Mouse (Mus musculus) kidney, postnatal 36 days (tissue): Measurements from ENCODE around the gene Col19a1.

Experiments used
- DNase-seq, 2 experiments: peaks; one replicate each; pipeline ENCODE4 v3.0.0; 2021 to 2022; ENCODE audit warnings: mixed read lengths in 2 of 2

The Col19a1 gene

DNA sequence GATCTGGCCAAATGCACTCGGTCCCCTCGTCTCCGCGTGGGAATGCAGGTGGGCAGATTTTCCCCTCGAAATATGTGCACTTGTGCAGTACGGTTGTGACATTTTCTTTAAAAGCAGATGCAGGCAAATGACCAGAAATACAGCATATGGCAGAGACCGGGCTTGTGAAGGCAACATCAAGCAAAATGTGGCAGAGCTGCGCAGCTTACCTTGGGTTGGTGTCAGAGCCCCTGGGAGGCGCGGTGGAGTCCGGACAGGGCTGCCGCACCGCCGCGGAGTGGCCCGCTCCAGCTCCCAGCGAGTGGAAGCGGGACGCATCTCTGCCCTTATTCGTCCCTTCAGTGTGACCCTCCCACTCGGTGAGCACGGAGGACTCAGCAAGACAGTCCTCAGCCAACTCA lies at the start of gene Col19a1:
Col19a1 (minus strand) TSS at position 332 of the 401 bp plus-strand sequence.
- DNase-seq: no peak

DNA sequence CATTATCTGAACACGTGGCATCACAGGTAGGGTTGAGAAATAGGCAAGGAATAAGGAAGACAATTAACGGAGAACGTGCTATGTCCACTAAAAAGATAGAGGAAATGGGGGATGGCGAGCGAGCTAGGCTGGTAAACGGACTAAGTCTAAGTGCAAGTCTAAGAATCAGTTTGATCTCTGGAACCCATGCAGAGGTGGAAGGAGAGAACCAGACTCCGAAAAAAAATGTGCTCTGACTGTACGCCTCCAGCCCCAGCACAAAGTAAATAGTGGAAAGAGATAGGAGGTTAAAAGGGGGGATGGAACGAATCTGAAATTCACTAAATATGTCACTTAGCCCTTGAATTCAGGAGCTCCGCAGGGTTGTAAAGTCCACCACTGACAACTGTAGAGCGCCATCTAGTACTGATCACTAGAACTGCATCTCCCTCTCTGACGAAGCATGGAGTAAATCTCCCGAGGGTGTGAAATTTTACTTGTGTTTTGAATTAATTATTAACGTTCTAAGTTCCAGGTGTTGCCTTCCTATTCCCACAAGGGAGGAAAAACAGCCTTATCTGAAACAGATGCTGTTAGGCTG lies 46.4 kb upstream of the Col19a1 start:
- DNase-seq: peak; percentile 3 to 14

DNA sequence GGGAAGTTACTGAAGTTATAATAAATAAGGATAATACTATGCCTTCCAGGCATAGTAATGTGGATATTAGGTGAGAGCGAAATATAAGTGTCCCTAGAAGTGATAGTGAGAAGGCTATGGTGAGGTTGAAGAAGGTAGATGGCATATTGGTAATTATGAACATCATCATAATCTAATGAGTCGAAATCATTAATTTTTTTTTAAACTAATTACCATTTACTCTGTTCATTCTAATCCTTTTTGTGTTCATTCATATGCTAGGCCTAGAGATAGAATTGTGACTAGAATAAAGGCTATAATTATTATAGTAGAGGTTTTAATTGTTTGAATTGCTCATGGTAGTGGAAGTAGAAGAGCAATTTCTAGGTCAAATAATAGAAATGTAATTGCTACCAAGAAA lies 25.3 kb upstream of the Col19a1 start:
- peak; percentile 49 to 56 for DNase-seq

DNA sequence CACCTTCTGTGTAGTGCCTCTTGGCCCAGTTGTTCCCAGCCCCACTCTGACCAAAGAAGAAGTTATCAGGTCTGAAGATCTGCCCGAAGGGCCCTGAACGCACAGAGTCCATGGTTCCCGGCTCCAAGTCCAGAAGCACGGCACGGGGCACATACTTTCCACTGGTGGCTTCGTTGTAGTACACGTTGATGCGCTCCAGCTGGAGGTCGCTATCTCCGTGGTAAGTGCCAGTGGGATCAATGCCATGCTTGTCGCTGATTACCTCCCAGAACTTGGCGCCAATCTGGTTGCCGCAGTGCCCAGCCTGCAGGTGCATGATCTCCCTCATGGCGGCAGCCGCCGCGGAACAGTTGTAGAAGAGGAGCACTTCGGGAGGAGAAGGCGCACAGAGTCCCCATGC lies 7.8 kb upstream of the Col19a1 start:
- DNase-seq: no peak

DNA sequence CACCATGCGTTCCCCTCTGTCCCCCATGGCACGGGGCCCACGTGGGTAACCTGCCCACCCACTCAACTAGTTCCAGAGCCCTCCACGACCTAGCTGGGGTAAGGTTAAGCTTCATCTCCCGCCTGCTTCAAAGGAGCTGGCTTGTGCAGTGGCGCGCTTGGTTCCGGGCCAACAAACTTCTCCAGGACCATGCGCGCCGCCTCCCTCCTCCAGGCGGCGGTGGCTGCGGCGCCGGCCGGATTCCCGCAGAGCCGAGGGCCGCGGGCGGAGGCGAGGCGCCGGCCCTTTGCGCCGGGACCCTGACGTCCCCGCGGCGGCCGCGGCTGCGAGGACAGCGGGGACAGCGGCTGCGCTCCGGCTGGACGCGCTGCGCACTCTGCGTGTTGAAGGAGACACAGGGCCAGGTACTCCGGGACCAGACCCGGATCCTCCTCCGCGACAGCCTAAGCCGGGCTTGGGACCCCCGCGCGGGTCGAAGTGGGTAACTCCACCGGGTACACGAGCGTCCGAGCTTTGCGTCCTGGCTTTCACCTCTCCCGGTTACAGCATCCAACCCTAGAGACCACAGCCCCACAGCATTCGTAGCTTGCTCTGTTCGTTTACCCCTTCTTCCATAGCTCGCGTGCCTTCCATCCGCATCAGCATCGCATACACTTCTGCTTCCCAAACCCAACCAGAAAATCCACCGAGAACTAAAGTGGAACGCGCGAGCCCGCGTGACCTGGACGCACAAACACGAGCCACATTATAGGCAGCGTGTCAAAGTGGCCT lies 717 bp downstream of the Col19a1 start:
- peak in 1 of 2 experiments; percentile 24 for DNase-seq

DNA sequence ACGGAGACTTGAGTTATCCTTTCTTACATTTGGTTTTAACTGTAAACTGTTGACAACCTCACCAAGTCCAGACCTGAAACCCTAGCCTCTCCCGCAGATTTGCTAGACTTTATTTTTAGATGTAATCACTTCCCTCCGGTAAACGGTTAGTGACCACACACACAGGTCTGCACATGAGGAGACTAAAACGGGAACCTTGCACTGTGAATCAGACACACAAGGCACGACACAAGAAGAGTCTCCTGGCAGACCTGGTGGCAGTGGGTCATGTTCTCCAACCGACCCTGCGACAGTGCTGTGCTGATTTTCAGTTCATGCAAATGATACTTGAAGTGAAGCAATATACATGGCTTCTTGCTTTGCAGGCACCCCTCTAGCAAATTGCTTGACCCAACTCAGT lies 14.7 kb downstream of the Col19a1 start:
- DNase-seq: no peak

DNA sequence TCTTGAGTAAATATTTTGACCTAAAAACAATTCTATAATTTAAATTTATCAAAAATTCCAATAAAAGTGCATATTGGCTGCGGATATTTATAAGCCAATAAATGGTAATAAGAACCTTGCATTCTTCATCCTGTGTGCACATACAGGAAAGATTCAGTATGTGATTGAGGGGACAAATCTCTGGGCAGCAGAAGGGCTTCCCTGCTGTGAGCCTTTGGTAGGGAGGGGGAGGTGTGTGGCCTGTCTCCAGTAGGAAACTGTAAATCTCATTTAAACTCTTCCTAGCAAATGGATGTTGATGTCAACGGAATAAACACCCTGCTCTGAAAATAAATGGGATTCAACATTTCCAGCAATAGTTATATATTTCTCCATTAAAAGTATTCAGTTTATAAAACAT lies 23.2 kb downstream of the Col19a1 start:
- no peak for DNase-seq

DNA sequence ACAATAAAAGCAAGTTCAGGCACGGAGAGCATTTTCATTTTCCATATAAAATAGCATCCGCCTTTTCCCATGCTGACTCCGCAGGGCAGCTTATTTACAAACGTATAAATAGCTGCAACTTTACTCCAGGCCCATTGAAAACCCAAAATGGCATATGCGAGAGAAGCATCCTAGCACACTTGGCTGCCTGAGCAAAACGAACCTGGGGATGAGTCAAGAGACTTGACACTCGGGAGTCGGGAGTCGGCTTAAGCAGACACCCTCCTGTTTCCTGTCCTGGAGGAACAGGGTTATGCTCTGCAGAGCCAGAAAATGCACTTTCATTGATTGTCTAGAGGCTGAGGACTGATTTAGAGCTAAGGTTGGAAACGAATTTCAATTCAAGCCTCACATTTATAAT lies 29.3 kb downstream of the Col19a1 start:
- DNase-seq: no peak

DNA sequence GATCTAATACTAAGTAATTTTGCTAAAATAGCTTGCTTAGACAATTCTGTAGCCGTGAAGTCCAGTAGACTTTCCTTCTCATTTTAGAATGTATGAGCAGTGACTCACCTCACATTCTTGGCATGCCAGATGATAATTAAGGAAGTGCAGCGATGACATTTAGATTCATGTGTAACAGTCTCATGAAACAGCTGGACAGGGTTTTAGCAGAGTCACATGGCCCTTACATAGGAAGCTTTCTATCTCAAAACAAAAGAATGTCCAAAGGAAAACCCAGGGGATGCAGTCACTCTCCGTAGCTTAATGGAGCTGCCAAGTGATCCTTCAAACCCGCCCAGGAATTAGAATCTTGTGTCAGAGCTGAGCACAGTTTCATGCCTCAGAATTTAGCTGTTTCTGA lies 33.8 kb downstream of the Col19a1 start:
- DNase-seq: peak in 1 of 2 experiments; percentile 24

DNA sequence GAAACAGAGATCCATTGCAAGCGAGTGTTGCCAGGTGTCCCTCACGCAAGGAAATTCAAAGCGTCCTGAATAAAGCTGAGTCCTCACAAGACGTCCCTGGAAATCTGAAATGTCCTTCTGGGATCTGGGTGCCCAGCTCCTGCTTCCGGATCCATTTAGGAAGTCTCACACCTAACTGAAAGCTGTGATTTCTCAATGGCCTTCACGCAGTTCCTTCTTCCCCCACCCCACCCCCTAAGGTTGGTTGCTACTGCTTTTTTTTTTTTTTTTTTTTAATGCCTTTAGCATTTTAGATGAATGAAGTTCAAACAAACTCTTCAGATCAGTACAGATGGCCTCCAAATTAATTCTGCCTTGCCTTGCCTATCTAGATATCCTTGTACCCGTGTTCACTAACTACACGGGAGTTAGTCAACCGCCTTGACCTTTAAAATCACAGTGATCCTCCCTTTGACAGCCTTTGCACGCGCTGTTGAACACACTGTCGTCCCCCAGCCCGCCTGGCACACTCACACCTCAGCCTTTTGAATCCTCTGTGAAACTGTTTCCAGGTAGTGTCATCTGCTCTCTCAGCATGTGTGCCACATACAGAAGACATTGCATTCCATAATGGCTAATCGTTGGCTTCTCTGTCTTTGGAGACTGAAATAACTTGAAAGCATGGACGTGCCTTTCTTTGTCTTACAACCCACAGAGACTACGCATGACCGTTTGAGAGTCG lies 36.6 kb downstream of the Col19a1 start:
- no peak for DNase-seq

DNA sequence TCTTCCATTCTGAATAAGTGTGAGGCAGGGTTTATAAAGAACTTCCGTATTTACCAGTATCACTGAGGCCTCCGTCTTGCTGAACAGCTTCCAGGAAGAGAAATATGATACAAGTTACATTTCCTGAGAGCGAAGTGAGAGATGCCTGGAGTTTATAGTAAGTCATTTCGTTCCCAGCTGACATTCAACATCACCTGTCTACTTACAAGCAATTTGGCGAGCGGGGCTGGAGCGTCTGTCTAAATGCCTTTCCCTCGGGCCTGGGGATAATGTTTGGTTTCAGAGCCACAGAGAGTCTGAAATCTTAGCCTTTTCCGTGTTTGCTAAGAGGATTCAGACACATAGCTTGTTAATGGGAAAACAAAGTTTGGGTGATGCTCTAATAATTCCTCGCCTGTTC lies 37.2 kb downstream of the Col19a1 start:
- no peak for DNase-seq

DNA sequence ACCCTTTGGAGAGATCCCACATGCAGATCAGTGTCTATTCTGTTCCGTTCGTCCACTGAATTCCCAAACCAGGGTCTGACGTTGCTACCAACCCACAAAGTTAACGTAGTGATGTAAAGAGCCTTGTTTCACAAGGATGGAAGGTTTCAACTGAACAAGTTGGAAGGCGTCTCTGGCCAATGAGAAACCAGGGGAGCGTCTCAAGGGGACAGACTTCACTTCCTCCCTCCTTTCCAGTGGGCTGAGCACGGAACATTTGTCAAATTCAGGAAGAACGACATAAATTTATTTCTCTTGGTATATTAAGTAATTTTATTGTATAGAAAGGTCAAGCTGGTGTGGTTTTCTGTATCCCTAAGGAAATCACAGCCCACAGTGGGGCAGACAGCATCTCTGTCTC lies 38.2 kb downstream of the Col19a1 start:
- no peak for DNase-seq

DNA sequence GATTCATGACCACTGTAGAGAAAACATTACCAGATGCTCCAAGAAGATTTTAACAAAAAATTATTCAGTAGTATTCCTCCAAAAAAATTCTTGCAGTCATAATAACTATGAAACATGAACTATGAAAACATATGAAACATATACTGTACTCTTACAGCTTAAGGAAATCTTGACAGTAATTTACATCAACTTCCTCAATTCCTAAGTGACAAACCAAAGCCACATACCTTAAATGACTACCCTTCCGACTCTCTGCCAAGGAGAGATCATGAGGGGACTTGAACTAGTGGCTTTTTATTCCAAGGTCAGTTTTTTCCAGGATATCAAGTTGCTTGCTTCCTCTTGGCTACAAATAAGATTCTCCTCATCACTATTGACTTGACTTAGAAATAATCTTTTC lies 39.7 kb downstream of the Col19a1 start:
- no peak for DNase-seq

DNA sequence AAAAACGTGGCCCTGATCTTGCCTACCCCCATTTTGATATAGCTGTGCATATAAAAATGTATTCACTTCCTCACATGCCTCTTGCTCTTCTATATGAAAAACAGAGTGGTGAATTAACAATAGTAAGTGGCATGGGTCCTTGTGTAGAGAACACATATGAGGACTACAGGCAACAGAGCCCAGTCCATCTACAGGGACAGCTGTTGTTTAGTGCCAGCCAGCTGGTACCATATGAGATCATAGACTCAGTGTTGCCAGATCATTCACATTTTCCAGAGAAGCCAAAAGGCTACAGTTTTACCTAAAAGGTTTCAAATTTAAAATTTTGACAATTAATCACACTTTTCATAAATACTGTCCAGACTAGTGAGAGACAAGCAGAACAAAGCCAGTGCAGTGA lies 47.4 kb downstream of the Col19a1 start:
- no peak for DNase-seq

DNA sequence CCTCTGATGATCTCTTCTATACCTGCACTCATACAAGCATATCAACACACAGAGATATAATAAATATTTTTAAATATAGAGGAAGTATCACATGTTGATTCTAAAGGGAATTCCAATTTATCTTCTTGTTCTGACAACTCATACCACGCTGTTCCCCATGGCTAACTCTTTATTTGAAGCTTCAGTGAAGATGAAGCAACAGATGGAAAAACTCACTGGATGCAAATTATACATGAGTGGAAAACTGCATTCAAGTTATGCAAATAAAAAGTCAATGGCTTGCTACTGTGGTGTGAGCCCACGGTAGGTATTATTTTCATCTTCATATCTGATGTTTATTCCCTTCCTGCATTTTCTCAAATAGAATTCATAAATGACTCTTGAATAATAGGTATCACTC lies 60.1 kb downstream of the Col19a1 start:
- DNase-seq: no peak

DNA sequence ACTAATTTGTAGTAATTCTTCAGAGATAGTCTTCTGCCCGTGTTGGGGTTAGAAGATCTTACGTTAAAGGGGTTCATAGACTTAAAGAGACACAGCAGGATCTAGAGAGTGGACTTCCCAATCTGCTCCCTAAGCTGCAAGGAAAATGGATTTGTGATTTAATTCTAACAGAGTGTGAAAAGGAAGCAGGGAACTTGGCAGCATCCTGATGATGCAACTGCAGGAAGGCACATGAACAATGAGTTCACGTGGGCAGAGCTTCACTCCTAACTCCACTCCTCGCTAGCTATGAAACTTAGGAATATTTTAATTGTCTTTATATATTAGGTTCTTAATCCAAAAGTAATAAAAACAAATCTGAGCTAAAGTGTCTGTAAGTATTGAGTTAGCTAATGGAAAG lies 69.8 kb downstream of the Col19a1 start:
- DNase-seq: no peak

DNA sequence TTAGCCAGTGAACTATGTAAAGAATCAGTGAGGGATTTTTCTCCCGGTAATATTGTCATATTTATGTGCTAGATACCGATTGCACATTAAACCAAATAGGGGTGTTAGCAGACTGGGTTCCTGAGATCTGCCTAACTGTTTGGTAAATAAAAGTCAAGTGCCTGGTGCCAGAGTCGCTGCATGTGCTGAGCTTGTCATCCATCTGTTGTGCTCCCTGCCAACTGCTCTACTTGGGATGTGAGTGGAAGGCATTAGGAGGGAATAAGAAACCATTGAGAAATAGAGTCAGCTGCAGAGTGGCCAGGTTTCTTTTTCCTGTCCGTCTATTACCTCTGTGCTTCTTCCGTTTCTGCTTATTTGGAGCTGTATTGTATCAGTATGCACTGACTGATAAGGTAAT lies 71.9 kb downstream of the Col19a1 start:
- DNase-seq: no peak

DNA sequence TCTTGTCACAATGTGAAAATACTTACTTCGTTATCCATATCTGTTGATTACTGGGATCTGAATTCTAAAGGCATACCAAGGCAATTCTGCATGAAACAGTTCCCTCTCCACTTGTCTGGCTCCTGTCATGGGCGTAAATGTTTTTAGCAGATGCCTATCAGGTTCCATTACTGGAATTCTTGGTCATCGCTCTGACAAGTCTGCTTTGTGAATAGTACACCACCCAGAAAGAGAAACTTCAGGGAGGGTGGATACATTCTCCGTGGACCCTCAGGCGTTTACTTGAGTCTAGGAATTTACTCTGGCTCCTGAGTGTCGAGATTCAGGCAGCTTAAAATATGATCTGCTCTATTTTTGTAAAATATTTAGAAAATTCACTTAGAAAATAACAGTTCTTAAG lies 75.7 kb downstream of the Col19a1 start:
- DNase-seq: no peak

DNA sequence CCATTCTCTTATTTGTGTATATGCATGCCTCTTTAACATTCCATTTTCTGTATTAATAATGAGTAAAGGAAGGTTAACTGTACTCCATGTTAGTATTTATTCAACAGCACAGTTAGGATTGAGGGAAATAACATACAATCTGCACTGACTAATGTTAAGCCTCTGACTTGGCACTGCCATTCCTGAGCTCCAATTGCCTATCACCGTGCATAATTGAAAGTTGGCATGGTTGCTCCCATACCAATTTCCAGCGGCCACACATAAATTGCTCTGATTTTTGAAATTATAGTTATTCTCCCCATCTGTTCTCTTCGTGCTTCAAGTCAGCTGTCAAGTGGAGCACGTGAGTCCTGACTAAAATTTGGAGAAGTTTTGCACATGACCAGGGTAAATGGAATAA lies 91.9 kb downstream of the Col19a1 start:
- DNase-seq: no peak

DNA sequence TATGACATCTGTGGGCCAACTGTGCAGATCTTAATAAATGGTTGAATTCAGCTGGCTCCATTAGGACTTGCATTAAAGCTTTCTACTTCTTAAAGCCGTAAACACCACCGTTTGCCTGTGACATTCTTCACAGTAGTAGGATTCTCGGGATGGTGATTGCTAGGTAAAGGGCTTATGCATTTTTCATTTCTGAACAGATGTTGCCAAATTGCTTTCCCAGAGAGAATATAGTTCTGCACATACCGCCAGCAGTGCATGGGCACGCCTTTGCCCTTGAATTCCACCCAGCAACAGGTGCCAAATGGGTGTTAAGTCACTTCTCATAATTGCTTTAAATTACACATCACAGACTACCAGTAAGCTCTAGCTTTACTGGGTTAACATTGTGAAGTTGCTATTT lies 103.1 kb downstream of the Col19a1 start:
- DNase-seq: no peak

DNA sequence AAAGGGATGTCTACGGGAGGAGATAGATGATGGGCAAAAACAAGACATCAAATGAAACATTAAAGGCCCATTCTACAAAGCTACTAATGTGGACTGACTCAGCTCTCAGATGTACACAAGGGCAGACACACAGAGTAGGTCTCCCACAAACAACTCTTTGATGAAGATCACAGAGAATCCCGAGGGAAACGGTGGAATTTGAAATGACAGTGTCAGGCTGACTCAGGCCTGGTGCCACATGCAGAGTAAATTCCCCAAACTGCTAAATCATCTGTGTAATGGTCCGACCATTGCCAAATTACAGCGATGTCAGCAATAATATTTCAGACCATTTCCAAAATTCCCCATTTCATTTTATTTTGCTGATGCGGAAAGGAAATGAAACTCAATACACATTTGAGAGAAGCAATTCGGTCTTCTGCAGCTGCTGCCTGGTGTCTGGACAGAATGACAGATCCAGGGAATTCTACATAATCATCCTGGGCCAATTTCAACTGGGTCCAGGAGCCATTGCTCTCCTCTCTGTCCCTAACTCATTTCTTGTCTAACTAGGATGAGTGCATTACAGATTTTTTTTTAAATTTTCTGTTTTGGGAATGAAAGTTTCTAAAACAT lies 116.1 kb downstream of the Col19a1 start:
- DNase-seq: no peak

DNA sequence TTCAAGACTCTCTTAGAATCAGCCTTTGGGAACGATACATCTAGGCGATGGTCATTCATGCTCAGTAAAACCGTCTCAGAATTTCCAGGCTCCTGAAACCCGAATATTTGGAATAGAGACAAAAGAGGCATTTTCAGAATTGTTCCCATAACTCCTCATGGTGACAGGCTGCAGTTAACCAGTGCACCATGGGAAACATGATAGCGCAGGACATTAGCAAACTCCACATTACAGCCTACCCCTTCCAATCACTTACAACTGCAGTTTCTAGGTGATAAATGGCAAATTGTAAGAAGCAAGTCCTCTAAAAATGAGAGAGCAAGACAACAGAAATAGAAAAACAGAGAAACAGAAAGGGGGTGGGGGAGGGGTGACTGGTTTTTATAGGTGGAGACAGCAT lies 116.6 kb downstream of the Col19a1 start:
- DNase-seq: no peak

DNA sequence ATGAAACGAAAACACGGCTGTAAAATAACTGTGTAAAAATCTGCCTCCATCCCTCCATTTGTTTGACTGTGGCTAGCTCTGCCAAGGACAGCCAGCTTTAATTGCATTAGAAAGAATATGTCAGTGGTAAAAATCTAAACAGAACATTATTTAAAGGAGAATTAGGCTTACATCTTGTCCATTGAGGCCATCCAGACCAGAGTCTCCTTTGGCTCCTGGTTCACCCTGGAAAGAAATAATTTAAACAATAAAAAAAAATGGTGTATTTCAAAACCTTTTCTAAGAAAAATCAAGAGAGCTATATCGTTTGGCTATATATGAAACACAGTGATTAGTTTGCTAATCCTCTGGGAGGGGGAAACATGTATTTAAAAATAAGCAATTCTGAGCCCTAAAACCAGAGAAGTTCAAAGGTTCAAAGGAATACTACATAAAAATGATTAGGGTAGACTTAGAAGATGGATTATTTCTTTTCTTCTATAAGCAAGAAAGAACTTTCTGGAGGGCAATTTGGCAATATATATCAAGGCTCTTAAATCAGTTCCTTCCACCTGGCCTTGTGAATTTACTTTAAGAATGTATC lies 125.9 kb downstream of the Col19a1 start:
- no peak for DNase-seq
